Mouse (Mus musculus) liver, embryonic 12.5 days (tissue): ENCODE data around the gene Cfap61. TPM values are rescaled to one million over a fixed set of nuclear protein-coding genes. Genes with fewer than 3 reads are reported as not detected.

ENCODE experiments used
- ATAC-seq: fragments of 200-750 bp; cut with Nextera tagmentation; 2 replicates; pipeline ENCODE4 v1.8.0; 2017; ENCODE audit warnings: moderate number of reproducible peaks, mild to moderate bottlenecking, moderate library complexity
- H3K27ac ChIP-seq: fragments of 300-500 bp; sonication (generic); 2 replicates; pipeline ENCODE4 v1.5.1; 2016; ENCODE audit warnings: mild to moderate bottlenecking
- H3K27me3 ChIP-seq: fragments of 300-500 bp; sonication (generic); replicated peaks from 2 replicates; pipeline ENCODE4 v1.6.1; 2016; ENCODE audit warnings: mild to moderate bottlenecking, moderate library complexity
- H3K36me3 ChIP-seq: fragments of 300-500 bp; sonication (generic); 2 replicates; pipeline ENCODE4 v1.6.1; 2016; ENCODE audit warnings: mild to moderate bottlenecking, moderate library complexity
- H3K4me1 ChIP-seq: fragments of 300-500 bp; sonication (generic); 2 replicates; pipeline ENCODE4 v1.6.1; 2016
- H3K4me2 ChIP-seq: fragments of 300-500 bp; sonication (generic); 2 replicates; pipeline ENCODE4 v1.6.1; 2016; ENCODE audit warnings: mild to moderate bottlenecking, moderate library complexity
- H3K4me3 ChIP-seq: fragments of 300-500 bp; sonication (generic); 2 replicates; pipeline ENCODE4 v1.5.1; 2016; ENCODE audit warnings: mild to moderate bottlenecking, moderate library complexity
- H3K9ac ChIP-seq: fragments of 300-500 bp; sonication (generic); 2 replicates; pipeline ENCODE4 v1.6.1; 2016; ENCODE audit warnings: mild to moderate bottlenecking, moderate library complexity
- H3K9me3 ChIP-seq: fragments of 300-500 bp; sonication (generic); replicated peaks from 2 replicates; pipeline ENCODE4 v1.6.1; 2016; ENCODE audit warnings: mild to moderate bottlenecking, moderate library complexity
- WGBS: fragments of 180-500 bp; shearing (Covaris S2); methylation state at CpG from one replicate; pipeline ENCODE4 v1.1.7; 2016; ENCODE audit not compliant: insufficient replicate concordance; 5-methylcytosine and 5-hydroxymethylcytosine counted together
- polyA plus RNA-seq: library from polyadenylated mRNA; unstranded; fragments of >200 nt; fragmentation: Nextera tagmentation; extraction: Ambion mirVana; gene quantifications from 2 replicates; pipeline ENCODE4 v1.2.1, GENCODE M21; 2016

Gene Cfap61
- polyA plus RNA-seq, 1 experiment from 2014 or later, result not detected

GRCm38 (mm10) chr2:146140711-146141110 lies 206.1 kb downstream of the Cfap61 start:
- H3K27me3 ChIP-seq, result no peaks in the 10 kb centered on the region
- H3K9ac ChIP-seq, result no peak overlapping the region
- no peaks in the 10 kb centered on the region for H3K36me3 ChIP-seq
- no peak overlapping the region for H3K4me3 ChIP-seq
- H3K27ac ChIP-seq, result no peak overlapping the region
- 58% methylated on average over 3 of the region's 3 CpGs for whole genome bisulfite sequencing
- no peaks in the 10 kb centered on the region for H3K4me1 ChIP-seq
- no peak for ATAC-seq
- no peaks in the 10 kb centered on the region for H3K9me3 ChIP-seq
- no peak overlapping the region for H3K4me2 ChIP-seq

GRCm38 (mm10) chr2:146147306-146147705 lies 212.7 kb downstream of the Cfap61 start:
- Histone ChIP-seq H3K36me3 (no peaks in the 10 kb centered on the region), H3K4me1 (no peaks in the 10 kb centered on the region), H3K27me3 (no peaks in the 10 kb centered on the region), H3K27ac (no peak overlapping the region), H3K9me3 (no peaks in the 10 kb centered on the region), H3K9ac (no peak overlapping the region), H3K4me2 (no peak overlapping the region), H3K4me3 (no peak overlapping the region)
- no peak for ATAC-seq
- 65% methylated on average over 4 of the region's 4 CpGs for WGBS

GRCm38 (mm10) chr2:146147801-146148200 lies 213.2 kb downstream of the Cfap61 start:
- H3K27me3 ChIP-seq, result no peaks in the 10 kb centered on the region
- no peak overlapping the region for H3K4me3 ChIP-seq
- H3K4me2 ChIP-seq, result no peak overlapping the region
- WGBS, result 72% methylated on average over 5 of the region's 5 CpGs
- H3K9me3 ChIP-seq, result no peaks in the 10 kb centered on the region
- ATAC-seq, result no peak
- H3K27ac ChIP-seq, result no peak overlapping the region
- H3K9ac ChIP-seq, result no peak overlapping the region
- H3K36me3 ChIP-seq, result no peaks in the 10 kb centered on the region
- no peaks in the 10 kb centered on the region for H3K4me1 ChIP-seq

- no peaks in the 10 kb centered on the region for H3K9me3 ChIP-seq
- H3K27ac ChIP-seq, result no peak overlapping the region
- no peaks in the 10 kb centered on the region for H3K36me3 ChIP-seq
- no peaks in the 10 kb centered on the region for H3K4me1 ChIP-seq
- no peak overlapping the region for H3K4me2 ChIP-seq
- no peaks in the 10 kb centered on the region for H3K27me3 ChIP-seq
- 75% methylated on average over 15 of the region's 15 CpGs for WGBS
- no peak overlapping the region for H3K9ac ChIP-seq
- no peak overlapping the region for H3K4me3 ChIP-seq
- no peak for ATAC-seq
Observed at GRCm38 (mm10) chr2:146149206-146149974, 214.8 kb downstream of the Cfap61 start.

- Histone ChIP-seq H3K36me3 (no peaks in the 10 kb centered on the region), H3K4me2 (no peak overlapping the region), H3K4me1 (no peaks in the 10 kb centered on the region), H3K27me3 (no peaks in the 10 kb centered on the region), H3K4me3 (no peak overlapping the region), H3K27ac (no peak overlapping the region), H3K9ac (no peak overlapping the region), H3K9me3 (no peaks in the 10 kb centered on the region)
- no peak for ATAC-seq
- WGBS, result 62% methylated on average over 14 of the region's 14 CpGs
Observed at GRCm38 (mm10) chr2:146168017-146168803, 233.6 kb downstream of the Cfap61 start.

GRCm38 (mm10) chr2:146169492-146169891 lies 234.9 kb downstream of the Cfap61 start:
- ATAC-seq, result no peak
- WGBS, result 76% methylated on average over 7 of the region's 7 CpGs

GRCm38 (mm10) chr2:146172106-146172505 lies 237.5 kb downstream of the Cfap61 start:
- H3K4me1 ChIP-seq, result no peaks in the 10 kb centered on the region
- H3K4me2 ChIP-seq, result no peak overlapping the region
- WGBS, result 51% methylated on average over 4 of the region's 4 CpGs
- ATAC-seq, result no peak
- no peak overlapping the region for H3K27ac ChIP-seq
- H3K36me3 ChIP-seq, result no peaks in the 10 kb centered on the region
- no peak overlapping the region for H3K4me3 ChIP-seq
- no peaks in the 10 kb centered on the region for H3K27me3 ChIP-seq
- H3K9ac ChIP-seq, result no peak overlapping the region
- H3K9me3 ChIP-seq, result no peaks in the 10 kb centered on the region

More at GRCm38 (mm10) chr2:146169492-146169891, 234.9 kb downstream of the Cfap61 start:
- H3K36me3 ChIP-seq, result no peaks in the 10 kb centered on the region
- H3K4me3 ChIP-seq, result no peak overlapping the region
- H3K9ac ChIP-seq, result no peak overlapping the region
- no peaks in the 10 kb centered on the region for H3K4me1 ChIP-seq
- no peaks in the 10 kb centered on the region for H3K9me3 ChIP-seq
- H3K4me2 ChIP-seq, result no peak overlapping the region
- H3K27ac ChIP-seq, result no peak overlapping the region
- H3K27me3 ChIP-seq, result no peaks in the 10 kb centered on the region

- H3K9ac ChIP-seq, result no peak overlapping the region
- WGBS, result 76% methylated on average over 7 of the region's 7 CpGs
Observed at GRCm38 (mm10) chr2:146174173-146174572, 239.6 kb downstream of the Cfap61 start.

GRCm38 (mm10) chr2:146178718-146179117 lies 244.1 kb downstream of the Cfap61 start:
- no peaks in the 10 kb centered on the region for H3K4me1 ChIP-seq
- no peaks in the 10 kb centered on the region for H3K36me3 ChIP-seq
- H3K27me3 ChIP-seq, result no peaks in the 10 kb centered on the region; the same call in 1 of the 2 replicates
- 63% methylated on average over 1 of the region's 1 CpGs for WGBS
- no peak for ATAC-seq
- H3K9me3 ChIP-seq, result peaks cover 5% of the 10 kb centered on the region; the same call in 1 of the 2 replicates
- H3K9ac ChIP-seq, result no peak overlapping the region
- H3K27ac ChIP-seq, result no peak overlapping the region
- no peak overlapping the region for H3K4me2 ChIP-seq
- no peak overlapping the region for H3K4me3 ChIP-seq

More at GRCm38 (mm10) chr2:146174173-146174572, 239.6 kb downstream of the Cfap61 start:
- no peak overlapping the region for H3K4me3 ChIP-seq
- H3K27ac ChIP-seq, result no peak overlapping the region
- H3K36me3 ChIP-seq, result no peaks in the 10 kb centered on the region
- no peak for ATAC-seq
- H3K4me1 ChIP-seq, result no peaks in the 10 kb centered on the region
- H3K27me3 ChIP-seq, result no peaks in the 10 kb centered on the region
- H3K9me3 ChIP-seq, result peaks cover 5% of the 10 kb centered on the region; the same call in 1 of the 2 replicates
- H3K4me2 ChIP-seq, result no peak overlapping the region

- H3K9me3 ChIP-seq, result no peaks in the 10 kb centered on the region
- H3K9ac ChIP-seq, result no peak overlapping the region
- H3K36me3 ChIP-seq, result no peaks in the 10 kb centered on the region
- no peak overlapping the region for H3K4me2 ChIP-seq
- H3K4me1 ChIP-seq, result no peaks in the 10 kb centered on the region
- ATAC-seq, result no peak
- H3K27me3 ChIP-seq, result peaks cover 8% of the 10 kb centered on the region
- no peak overlapping the region for H3K4me3 ChIP-seq
- WGBS, result 69% methylated on average over 24 of the region's 24 CpGs
- no peak overlapping the region for H3K27ac ChIP-seq
Observed at GRCm38 (mm10) chr2:146183830-146184793, 249.5 kb downstream of the Cfap61 start.

- Histone ChIP-seq H3K27me3 (no peaks in the 10 kb centered on the region), H3K9ac (no peak overlapping the region), H3K4me3 (no peak overlapping the region), H3K4me1 (no peaks in the 10 kb centered on the region), H3K9me3 (no peaks in the 10 kb centered on the region), H3K27ac (no peak overlapping the region), H3K4me2 (no peak overlapping the region), H3K36me3 (no peaks in the 10 kb centered on the region)
- WGBS, result 82% methylated on average over 11 of the region's 11 CpGs
- ATAC-seq, result no peak
Observed at GRCm38 (mm10) chr2:146196126-146196525, 261.5 kb downstream of the Cfap61 start.
